Mouse (Mus musculus): ENCODE data around the gene Skap2.

Skap2 gene

GRCm38 (mm10) chr6:52006649-52007218 is 5.6 kb downstream of the Skap2 start:
- in situ Hi-C loops (cut with MboI; ENCODE audit: unreplicated experiment in 2 of 2) = loop anchor here (25.0 kb wide), 4 partner anchors 544 to 1844 kb away; partner anchors contain the start of genes Cbx3 (in 1 of the 2) and Hnrnpa2b1 (in 1 of the 2)

- in situ Hi-C loops (cut with MboI; ENCODE audit: unreplicated experiment in 2 of 2) = loop anchor here (25.0 kb wide), 4 partner anchors 544 to 1844 kb away; partner anchors contain the start of genes Cbx3 (in 1 of the 2) and Hnrnpa2b1 (in 1 of the 2)
Measured at GRCm38 (mm10) chr6:52005963-52006648, 6.2 kb downstream of the Skap2 start.

GRCm38 (mm10) chr6:52005616-52005962 is 6.8 kb downstream of the Skap2 start:
- in situ Hi-C loops (cut with MboI; ENCODE audit: unreplicated experiment in 2 of 2) = loop anchor here (25.0 kb wide), 4 partner anchors 543 to 1843 kb away; partner anchors contain the start of genes Cbx3 (in 1 of the 2) and Hnrnpa2b1 (in 1 of the 2)

- in situ Hi-C loops (cut with MboI; ENCODE audit: unreplicated experiment in 2 of 2) = loop anchor here (25.0 kb wide), 4 partner anchors 543 to 1843 kb away; partner anchors contain the start of genes Cbx3 (in 1 of the 2) and Hnrnpa2b1 (in 1 of the 2)
Measured at GRCm38 (mm10) chr6:52004995-52005394, 7.4 kb downstream of the Skap2 start.

- in situ Hi-C loops (cut with MboI; ENCODE audit: unreplicated experiment in 2 of 2) = loop anchor here (25.0 kb wide), 4 partner anchors 540 to 1840 kb away; partner anchors contain the start of genes Cbx3 (in 1 of the 2) and Hnrnpa2b1 (in 1 of the 2)
Measured at GRCm38 (mm10) chr6:52002676-52003075, 9.7 kb downstream of the Skap2 start.

- in situ Hi-C loops (cut with MboI; ENCODE audit: unreplicated experiment in 2 of 2) = no loop called here
Measured at GRCm38 (mm10) chr6:51999157-51999478, 13.2 kb downstream of the Skap2 start.

- in situ Hi-C loops (cut with MboI; ENCODE audit: unreplicated experiment in 2 of 2) = no loop called here
Measured at GRCm38 (mm10) chr6:51998409-51999156, 13.8 kb downstream of the Skap2 start.

GRCm38 (mm10) chr6:51987999-51988398 is 24.4 kb downstream of the Skap2 start:
- in situ Hi-C loops (cut with MboI; ENCODE audit: unreplicated experiment in 2 of 2) = no loop called here

GRCm38 (mm10) chr6:51977638-51978037 is 34.7 kb downstream of the Skap2 start:
- in situ Hi-C loops (cut with MboI; ENCODE audit: unreplicated experiment in 2 of 2) = no loop called here

- in situ Hi-C loops (cut with MboI; ENCODE audit: unreplicated experiment in 2 of 2) = no loop called here
Measured at GRCm38 (mm10) chr6:51975751-51976150, 36.6 kb downstream of the Skap2 start.

- in situ Hi-C loops (cut with MboI; ENCODE audit: unreplicated experiment in 2 of 2) = no loop called here
Measured at GRCm38 (mm10) chr6:51958992-51959391, 53.4 kb downstream of the Skap2 start.

GRCm38 (mm10) chr6:51956048-51956792 is 56.1 kb downstream of the Skap2 start:
- in situ Hi-C loops (cut with MboI; ENCODE audit: unreplicated experiment in 2 of 2) = no loop called here

GRCm38 (mm10) chr6:51947661-51948060 is 64.7 kb downstream of the Skap2 start:
- in situ Hi-C loops (cut with MboI; ENCODE audit: unreplicated experiment in 2 of 2) = no loop called here

- in situ Hi-C loops (cut with MboI; ENCODE audit: unreplicated experiment in 2 of 2) = no loop called here
Measured at GRCm38 (mm10) chr6:51944916-51945315, 67.4 kb downstream of the Skap2 start.

- in situ Hi-C loops (cut with MboI; ENCODE audit: unreplicated experiment in 2 of 2) = no loop called here
Measured at GRCm38 (mm10) chr6:51933998-51934397, 78.4 kb downstream of the Skap2 start.

GRCm38 (mm10) chr6:51933034-51933611 is 79.2 kb downstream of the Skap2 start:
- in situ Hi-C loops (cut with MboI; ENCODE audit: unreplicated experiment in 2 of 2) = no loop called here

- in situ Hi-C loops (cut with MboI; ENCODE audit: unreplicated experiment in 2 of 2) = no loop called here
Measured at GRCm38 (mm10) chr6:51927101-51927500, 85.2 kb downstream of the Skap2 start.

GRCm38 (mm10) chr6:51921831-51922230 is 90.5 kb downstream of the Skap2 start:
- in situ Hi-C loops (cut with MboI; ENCODE audit: unreplicated experiment in 2 of 2) = no loop called here

GRCm38 (mm10) chr6:51908495-51908894 is 103.9 kb downstream of the Skap2 start:
- in situ Hi-C loops (cut with MboI; ENCODE audit: unreplicated experiment in 2 of 2) = no loop called here

GRCm38 (mm10) chr6:51905659-51906058 is 106.7 kb downstream of the Skap2 start:
- in situ Hi-C loops (cut with MboI; ENCODE audit: unreplicated experiment in 2 of 2) = no loop called here
